Mouse (Mus musculus) CH12.LX (cell line): Measurements from ENCODE around the gene Syndig1. TPM values are rescaled to one million over a fixed set of nuclear protein-coding genes. Genes with fewer than 3 reads are reported as not detected.

Experiments used
- DNase-seq: peaks from one replicate; pipeline ENCODE4 v3.0.0-alpha.2; 2013; ENCODE audit errors: extremely low read depth
- H3K27ac ChIP-seq: 2 replicates; pipeline ENCODE4 v1.5.1; 2012; ENCODE audit warnings: low read depth, mild to moderate bottlenecking, control low read depth, moderate library complexity; ENCODE audit not compliant: insufficient read depth
- H3K27me3 ChIP-seq: replicated peaks from 2 replicates; pipeline ENCODE3; 2012; ENCODE audit warnings: inconsistent platforms
- H3K36me3 ChIP-seq, 2 experiments: replicated peaks in 1 of 2; 2 replicates each; pipeline versions ENCODE3 to v1.6.1; 2012; ENCODE audit warnings: inconsistent platforms in 1 of 2, low read length in 1 of 2, mild to moderate bottlenecking in 1 of 2, mixed read lengths in 1 of 2, moderate library complexity in 1 of 2; ENCODE audit not compliant: control insufficient read depth in 1 of 2, insufficient read depth in 1 of 2
- H3K4me1 ChIP-seq, 2 experiments: 2 replicates each; pipeline ENCODE4 v1.6.1; 2012; ENCODE audit warnings: inconsistent platforms in 1 of 2, moderate library complexity in 1 of 2; ENCODE audit not compliant: insufficient read depth in 2 of 2, control insufficient read depth in 1 of 2
- H3K4me2 ChIP-seq: 2 replicates; pipeline ENCODE4 v1.6.1; 2012; ENCODE audit warnings: low read depth, mild to moderate bottlenecking, control low read depth; ENCODE audit not compliant: poor library complexity, insufficient read depth, severe bottlenecking
- H3K4me3 ChIP-seq, 3 experiments: fragments of 150-350 bp in 1 of 3; sonication (generic) in 1 of 3; replicated peaks in 1 of 3; 2 replicates each; pipeline versions ENCODE3 to v1.5.1; 2011 to 2012; ENCODE audit warnings: low read depth in 2 of 3, low read length in 2 of 3, mild to moderate bottlenecking in 2 of 3, moderate library complexity in 2 of 3, control low read depth in 1 of 3, improper control_type of control experiment in 1 of 3, inconsistent platforms in 1 of 3, mixed read lengths in 1 of 3; ENCODE audit not compliant: poor library complexity in 1 of 3
- H3K79me2 ChIP-seq: replicated peaks from 2 replicates; pipeline ENCODE4 v1.6.1; 2012; ENCODE audit warnings: mild to moderate bottlenecking, moderate library complexity; ENCODE audit not compliant: control insufficient read depth, poor library complexity, insufficient read depth, severe bottlenecking; ENCODE audit errors: extremely low read depth
- H3K9ac ChIP-seq: 2 replicates; pipeline ENCODE4 v1.6.1; 2012; ENCODE audit warnings: low read depth, mild to moderate bottlenecking, control low read depth, moderate library complexity; ENCODE audit not compliant: insufficient read depth
- H3K9me3 ChIP-seq: replicated peaks from 2 replicates; pipeline ENCODE3; 2012; ENCODE audit warnings: low read length, inconsistent platforms, mixed read lengths
- BHLHE40 ChIP-seq: IDR thresholded peaks from 2 replicates; pipeline ENCODE4 v1.6.1; 2011; ENCODE audit warnings: mild to moderate bottlenecking, low read depth, low read length, improper control_type of control experiment
- CHD2 ChIP-seq: IDR thresholded peaks from 2 replicates; pipeline ENCODE4 v1.6.1; 2011; ENCODE audit warnings: low read length, improper control_type of control experiment
- CTCF ChIP-seq, 2 experiments: IDR thresholded peaks in 1 of 2; conservative IDR thresholded peaks in 1 of 2; 2 replicates each; pipeline ENCODE4 v1.5.1; 2011 to 2012; ENCODE audit warnings: low read depth in 2 of 2, low read length in 2 of 2, improper control_type of control experiment in 1 of 2, inconsistent platforms in 1 of 2, mild to moderate bottlenecking in 1 of 2, moderate library complexity in 1 of 2
- E2F4 ChIP-seq: IDR thresholded peaks from 2 replicates; pipeline ENCODE4 v1.6.1; 2011; ENCODE audit warnings: low read depth, low read length, improper control_type of control experiment; ENCODE audit not compliant: insufficient replicate concordance
- ELF1 ChIP-seq: IDR thresholded peaks from 2 replicates; pipeline ENCODE4 v1.6.1; 2014; ENCODE audit warnings: low read depth, mild to moderate bottlenecking, inconsistent platforms, low read length, improper control_type of control experiment
- HCFC1 ChIP-seq: IDR thresholded peaks from 2 replicates; pipeline ENCODE4 v1.6.1; 2012; ENCODE audit warnings: low read depth, mild to moderate bottlenecking, inconsistent platforms, low read length, improper control_type of control experiment
- KAT2A ChIP-seq: IDR thresholded peaks from 2 replicates; pipeline ENCODE4 v1.6.1; 2012; ENCODE audit warnings: low read length, improper control_type of control experiment, inconsistent platforms; ENCODE audit not compliant: insufficient replicate concordance
- MAFK ChIP-seq: IDR thresholded peaks from 2 replicates; pipeline ENCODE4 v1.6.1; 2011; ENCODE audit warnings: low read length, improper control_type of control experiment; ENCODE audit not compliant: insufficient replicate concordance
- MAX ChIP-seq: IDR thresholded peaks from 2 replicates; pipeline ENCODE4 v1.6.1; 2011; ENCODE audit warnings: low read length, improper control_type of control experiment
- MEF2A ChIP-seq: IDR thresholded peaks from 2 replicates; pipeline ENCODE4 v1.6.1; 2014; ENCODE audit warnings: low read depth, mild to moderate bottlenecking, inconsistent platforms, low read length, improper control_type of control experiment, borderline replicate concordance
- MXI1 ChIP-seq: IDR thresholded peaks from 2 replicates; pipeline ENCODE4 v1.6.1; 2011; ENCODE audit warnings: mild to moderate bottlenecking, low read depth, low read length, improper control_type of control experiment
- NELFE ChIP-seq: IDR thresholded peaks from 2 replicates; pipeline ENCODE4 v1.6.1; 2011; ENCODE audit warnings: low read depth, low read length, improper control_type of control experiment
- NRF1 ChIP-seq: IDR thresholded peaks from 2 replicates; pipeline ENCODE4 v1.6.1; 2014; ENCODE audit warnings: low read depth, mild to moderate bottlenecking, inconsistent platforms, low read length, improper control_type of control experiment, moderate library complexity
- PAX5 ChIP-seq: IDR thresholded peaks from 2 replicates; pipeline ENCODE4 v1.6.1; 2012; ENCODE audit warnings: low read length, inconsistent platforms, mixed read lengths
- POLR2A ChIP-seq: IDR thresholded peaks from 2 replicates; pipeline ENCODE4 v1.6.1; 2011; ENCODE audit warnings: low read depth, mild to moderate bottlenecking, improper control_type of control experiment, low read length
- RAD21 ChIP-seq: IDR thresholded peaks from 2 replicates; pipeline ENCODE4 v1.6.1; 2011; ENCODE audit warnings: low read depth, mild to moderate bottlenecking, low read length, improper control_type of control experiment, moderate library complexity
- RCOR1 ChIP-seq: conservative IDR thresholded peaks from 2 replicates; pipeline ENCODE4 v1.6.1; 2012; ENCODE audit warnings: low read depth, mild to moderate bottlenecking, inconsistent platforms, low read length, improper control_type of control experiment
- SIN3A ChIP-seq: IDR thresholded peaks from 2 replicates; pipeline ENCODE4 v1.6.1; 2012; ENCODE audit warnings: low read length, improper control_type of control experiment, inconsistent platforms
- SMC3 ChIP-seq: IDR thresholded peaks from 2 replicates; pipeline ENCODE4 v1.6.1; 2011; ENCODE audit warnings: low read depth, low read length, improper control_type of control experiment
- TBP ChIP-seq: conservative IDR thresholded peaks from 2 replicates; pipeline ENCODE4 v1.6.1; 2011; ENCODE audit warnings: low read depth, low read length, improper control_type of control experiment
- TCF12 ChIP-seq: IDR thresholded peaks from 2 replicates; pipeline ENCODE4 v1.6.1; 2014; ENCODE audit warnings: low read depth, mild to moderate bottlenecking, inconsistent platforms, low read length, improper control_type of control experiment
- UBTF ChIP-seq: IDR thresholded peaks from 2 replicates; pipeline ENCODE4 v1.6.1; 2012; ENCODE audit warnings: low read depth, mild to moderate bottlenecking, inconsistent platforms, low read length, improper control_type of control experiment, moderate library complexity
- USF1 ChIP-seq: IDR thresholded peaks from 2 replicates; pipeline ENCODE4 v1.6.1; 2014; ENCODE audit warnings: low read depth, mild to moderate bottlenecking, inconsistent platforms, low read length, improper control_type of control experiment
- ZC3H11A ChIP-seq: IDR thresholded peaks from 2 replicates; pipeline ENCODE4 v1.6.1; 2012; ENCODE audit warnings: low read depth, mild to moderate bottlenecking, inconsistent platforms, low read length, improper control_type of control experiment
- ZMIZ1 ChIP-seq: IDR thresholded peaks from 2 replicates; pipeline ENCODE4 v1.6.1; 2012; ENCODE audit warnings: low read depth, mild to moderate bottlenecking, inconsistent platforms, low read length, improper control_type of control experiment
- ZNF384 ChIP-seq: IDR thresholded peaks from 2 replicates; pipeline ENCODE4 v1.6.1; 2012; ENCODE audit warnings: low read depth, low read length, improper control_type of control experiment, inconsistent platforms
- dilution Hi-C: fragments of 300-500 bp; cut with MboI; formaldehyde crosslinking; loops from 2 replicates; pipeline ENCODE4 v1.14.3; 2020; ENCODE audit warnings: low sequenced_read_pairs; ENCODE audit not compliant: extremely low pct_unique_long_range_greater_than_20kb, extremely low pct_ligation_motif_present
- in situ Hi-C: fragments of 300-500 bp; cut with MboI; formaldehyde crosslinking; loops from 3 replicates; pipeline ENCODE4 v1.14.3; 2019; ENCODE audit warnings: low sequenced_read_pairs, low pct_ligation_motif_present, low pct_unique_long_range_greater_than_20kb, mixed read lengths
- polyA plus RNA-seq: library from polyadenylated mRNA; unstranded; fragments of >175 nt; gene quantifications from 2 replicates; pipeline ENCODE4 v1.2.1, GENCODE M21; 2012; ENCODE audit warnings: low read depth; ENCODE audit not compliant: insufficient read length
- total RNA-seq, 2 experiments: library from RNA; depleted of rRNA; stranded (reverse); fragments of 300-350 nt in 1 of 2; fragments of >200 nt in 1 of 2; gene quantifications; 2 replicates each; pipeline ENCODE4 v1.2.3; 2012 to 2014

Syndig1 gene
- total and polyA plus RNA-seq, 3 experiments: not detected

- DNase-seq: no peak
- no peak overlapping the region for H3K4me2 ChIP-seq
- no peaks in the 10 kb centered on the region for H3K36me3 ChIP-seq
- H3K79me2 ChIP-seq: no peaks in the 10 kb centered on the region
- H3K4me1 ChIP-seq: no peaks in the 10 kb centered on the region; a peak in 1 of 4 replicates
- no peaks in the 10 kb centered on the region for H3K27me3 ChIP-seq
- H3K9ac ChIP-seq: no peak overlapping the region
- in situ Hi-C loops: no loop called here
- dilution Hi-C loops: no loop called here
- no peak for TF ChIP-seq PAX5
- no peak for TF ChIP-seq MAFK
- no peak for TF ChIP-seq E2F4
- TF ChIP-seq BHLHE40: no peak
- TF ChIP-seq RCOR1: no peak
- H3K4me3 ChIP-seq: no peak overlapping the region
- no peaks in the 10 kb centered on the region for H3K9me3 ChIP-seq
- no peak overlapping the region for H3K27ac ChIP-seq
These were observed 105.1 kb downstream of the Syndig1 start for GRCm38 (mm10) chr2:149934139-149934538.

DNA sequence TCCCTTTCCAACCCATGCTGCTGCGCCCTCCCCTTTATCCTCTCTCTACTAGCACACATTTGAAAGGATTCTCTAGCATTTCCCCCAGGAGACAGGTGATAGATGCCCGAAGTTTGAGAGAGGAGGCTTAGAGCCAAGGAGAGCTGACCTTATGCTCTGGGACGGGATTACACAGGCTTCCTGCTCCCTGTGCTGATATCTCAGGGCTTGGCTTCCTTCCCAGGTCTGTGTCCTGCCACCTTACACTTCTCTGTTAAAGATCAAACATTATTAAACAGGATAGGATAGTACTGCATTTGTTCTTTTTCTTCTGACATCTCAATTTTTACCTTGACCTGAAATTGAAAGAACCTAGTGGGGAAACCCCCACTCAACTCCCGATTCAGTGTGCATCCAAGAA lies 109.8 kb downstream of the Syndig1 start:
- Histone ChIP-seq H3K9me3 (no peaks in the 10 kb centered on the region), H3K27ac (no peak overlapping the region), H3K4me2 (no peak overlapping the region)
- dilution Hi-C loops: no loop called here
- no peak for TF ChIP-seq ZMIZ1
- no peak for TF ChIP-seq RAD21
- TF ChIP-seq E2F4: no peak
- no peak for TF ChIP-seq CHD2
- no peak for TF ChIP-seq UBTF
- TF ChIP-seq, all 38 proteins: peak for 0
- no peak for DNase-seq
- in situ Hi-C loops: no loop called here
- H3K4me3 ChIP-seq: no peak overlapping the region
- H3K79me2 ChIP-seq: no peaks in the 10 kb centered on the region
- H3K36me3 ChIP-seq: no peaks in the 10 kb centered on the region
- H3K9ac ChIP-seq: no peak overlapping the region
- H3K4me1 ChIP-seq: no peaks in the 10 kb centered on the region; a peak in 1 of 4 replicates
- H3K27me3 ChIP-seq: peaks cover 4% of the 10 kb centered on the region

DNA sequence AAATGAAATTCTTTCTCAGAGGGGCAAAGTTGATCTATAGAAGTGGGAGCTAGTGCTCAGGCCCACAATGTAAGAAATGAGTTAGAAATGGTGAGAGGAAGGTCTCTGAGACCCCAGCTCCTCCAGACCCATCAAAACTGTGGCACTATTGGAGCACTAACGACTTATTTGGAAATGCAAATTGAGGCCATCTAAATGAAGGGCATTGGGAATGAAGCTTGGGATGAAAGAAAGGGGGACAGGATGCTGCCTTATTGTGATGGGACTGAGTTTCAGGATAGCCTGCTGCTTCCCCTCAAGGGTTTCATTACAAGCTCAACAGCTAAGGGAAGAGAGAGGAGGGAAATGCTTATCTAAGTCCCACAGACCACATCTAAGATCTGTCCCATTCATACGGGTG lies 110.6 kb downstream of the Syndig1 start:
- Histone ChIP-seq H3K4me3 (no peak overlapping the region), H3K27me3 (peaks cover 4% of the 10 kb centered on the region), H3K27ac (no peak overlapping the region), H3K4me2 (no peak overlapping the region), H3K9me3 (no peaks in the 10 kb centered on the region), H3K9ac (no peak overlapping the region), H3K4me1 (no peaks in the 10 kb centered on the region; a peak in 1 of 4 replicates), H3K79me2 (no peaks in the 10 kb centered on the region), H3K36me3 (no peaks in the 10 kb centered on the region)
- dilution Hi-C loops (no loop called here), in situ Hi-C loops (no loop called here)
- TF ChIP-seq SIN3A: no peak
- TF ChIP-seq HCFC1: no peak
- no peak for TF ChIP-seq POLR2A
- no peak for TF ChIP-seq PAX5
- TF ChIP-seq NRF1: no peak
- TF ChIP-seq KAT2A: no peak
- no peak for TF ChIP-seq MAX
- TF ChIP-seq MAFK: no peak
- TF ChIP-seq TCF12: no peak
- no peak for TF ChIP-seq TBP
- no peak for TF ChIP-seq ZNF384
- no peak for TF ChIP-seq MXI1
- TF ChIP-seq ZC3H11A: no peak
- no peak for TF ChIP-seq NELFE
- TF ChIP-seq ELF1: no peak
- TF ChIP-seq MEF2A: no peak
- TF ChIP-seq USF1: no peak
- TF ChIP-seq SMC3: no peak
- TF ChIP-seq BHLHE40: no peak
- no peak for TF ChIP-seq CTCF (conservative IDR thresholded peaks at IDR 0.05 in 1 of 2, IDR thresholded peaks at IDR 0.05 in 1 of 2; ENCODE audit: low read depth in 2 of 2, low read length in 2 of 2)
- DNase-seq: no peak
